Mouse (Mus musculus): ENCODE measurements around the gene Igf1r.
A peak's percentile ranks its signal among the peaks of the same experiment; 100 is the strongest.

The Igf1r gene

DNA sequence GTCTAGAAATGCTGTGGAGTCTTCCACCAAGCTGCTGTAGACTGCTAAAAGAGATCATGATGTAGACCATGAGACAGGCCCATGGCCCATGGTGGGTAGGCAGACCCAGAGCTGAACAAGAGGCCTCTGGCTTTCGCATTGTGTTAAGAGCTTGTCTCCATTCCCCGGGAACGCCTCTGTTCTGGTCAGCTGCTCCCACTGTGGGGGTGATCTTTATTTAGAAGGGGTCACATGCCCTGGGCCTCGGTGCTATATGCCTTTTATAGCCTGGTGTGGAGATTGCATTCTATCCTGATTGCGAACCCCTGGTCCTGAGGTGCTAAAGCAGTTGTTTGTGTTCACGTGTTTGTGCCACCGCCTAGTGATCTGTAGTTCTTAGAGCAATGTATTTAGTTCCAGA lies 57.5 kb downstream of the Igf1r start:
- DNase-seq = no peak

DNA sequence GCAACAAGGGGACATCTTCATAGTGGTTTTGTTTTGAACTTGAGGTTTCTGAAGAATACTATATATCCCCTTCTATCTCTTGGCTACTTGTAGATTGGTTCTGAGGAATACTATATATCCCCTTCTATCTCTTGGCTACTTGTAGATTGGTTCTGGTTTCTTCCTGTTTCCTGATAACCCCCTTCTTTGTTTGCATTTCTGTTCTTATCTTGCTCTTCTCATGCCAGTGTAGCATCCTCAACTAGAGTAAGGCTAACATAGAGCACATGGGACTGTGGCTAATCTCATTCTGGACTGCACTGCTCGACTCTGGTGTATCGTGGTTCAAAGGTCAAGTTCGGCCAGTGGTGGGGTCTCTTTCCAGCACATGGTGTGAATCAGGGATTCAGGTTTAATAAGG lies 58.2 kb downstream of the Igf1r start:
- no peak for DNase-seq

DNA sequence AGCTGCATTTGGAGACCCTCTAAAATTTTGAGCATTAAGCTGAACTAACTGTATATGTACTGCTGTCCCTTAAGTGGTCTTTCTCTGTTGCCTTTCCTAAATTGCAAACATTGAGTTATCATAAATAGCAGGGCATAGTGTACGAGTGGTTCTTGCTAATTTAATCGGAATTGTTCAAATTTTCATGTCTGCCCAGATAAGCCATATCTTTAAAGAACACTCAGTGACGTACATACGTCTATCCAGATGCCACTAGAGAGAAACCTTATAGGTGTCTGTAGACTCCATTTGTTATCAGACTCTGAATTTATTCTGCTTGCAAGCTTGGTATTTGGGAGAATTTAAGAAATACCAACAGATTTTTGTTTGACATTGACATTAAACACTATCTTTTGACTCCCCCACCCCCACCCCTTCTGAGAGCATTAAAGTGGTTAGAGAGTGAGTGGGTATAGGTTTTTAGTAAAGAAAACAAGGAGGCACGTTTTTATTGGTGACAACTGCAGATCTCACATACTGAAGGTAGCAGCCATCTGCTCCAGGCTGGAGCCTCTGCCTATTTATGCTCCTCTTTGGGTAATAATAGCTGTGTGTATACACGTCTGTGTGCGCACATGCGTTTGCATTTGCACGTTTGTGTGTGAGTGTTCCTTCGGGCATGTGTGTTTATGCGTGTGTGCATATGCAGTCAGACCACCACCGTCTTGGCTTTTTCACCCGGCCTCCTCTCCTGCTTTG lies 58.9 kb downstream of the Igf1r start:
- DNase-seq = no peak

DNA sequence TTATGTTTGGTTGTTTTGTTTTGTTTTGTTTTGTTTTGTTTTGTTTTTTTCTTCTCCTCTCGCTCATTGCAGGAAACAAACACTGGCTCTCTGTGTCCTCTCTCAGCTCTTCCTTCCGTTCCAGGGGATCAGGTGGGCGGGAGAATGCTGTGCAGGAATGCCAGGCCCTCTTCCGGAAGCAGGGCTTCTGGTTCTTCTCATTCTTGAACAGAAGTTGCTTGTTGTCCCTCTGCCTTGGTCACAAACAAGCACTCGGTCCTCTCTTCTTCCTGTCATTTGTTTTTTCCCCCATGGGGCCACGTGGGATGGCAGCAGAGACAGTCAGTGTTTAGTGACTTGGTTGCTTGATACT lies 59.5 kb downstream of the Igf1r start:
- DNase-seq = no peak

DNA sequence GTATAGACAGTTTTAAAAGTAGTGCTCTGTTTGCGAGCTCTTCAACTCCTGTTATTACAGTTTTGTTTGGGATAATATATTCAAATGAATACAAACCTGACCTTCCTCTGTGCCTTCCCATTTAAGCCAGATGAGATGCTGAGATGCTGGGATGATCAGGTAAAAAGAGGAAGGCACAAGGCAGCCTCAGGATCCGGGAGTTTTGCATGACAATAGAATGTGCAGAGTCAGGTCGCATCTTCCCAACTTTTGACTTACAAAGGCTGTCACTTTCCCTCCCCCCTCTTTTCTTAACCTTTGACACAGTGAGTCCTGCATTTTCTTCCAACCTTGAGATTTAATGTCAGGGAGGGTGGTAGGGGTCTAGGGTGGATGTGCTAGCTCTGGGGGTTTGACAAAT lies 61.9 kb downstream of the Igf1r start:
- DNase-seq = no peak

DNA sequence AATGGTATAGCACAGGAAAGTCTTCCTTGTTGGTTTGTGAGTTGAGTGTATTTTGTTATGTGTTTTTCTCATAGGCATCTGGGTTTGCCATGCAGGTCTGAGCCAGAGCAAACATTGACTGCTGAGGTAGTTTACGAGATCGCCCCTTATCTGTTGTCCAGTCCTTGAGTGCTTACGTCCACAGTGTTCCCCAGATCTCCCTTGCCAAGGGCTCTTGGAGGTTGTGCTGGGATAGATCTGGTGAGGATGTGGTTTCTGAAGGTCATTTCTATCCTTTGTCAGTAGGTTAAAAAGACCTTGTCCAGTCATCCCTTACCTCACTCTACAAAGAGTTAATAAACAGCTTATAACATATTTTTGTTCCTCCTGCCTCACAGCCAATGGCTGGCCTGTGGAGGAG lies 62.8 kb downstream of the Igf1r start:
- DNase-seq = no peak

DNA sequence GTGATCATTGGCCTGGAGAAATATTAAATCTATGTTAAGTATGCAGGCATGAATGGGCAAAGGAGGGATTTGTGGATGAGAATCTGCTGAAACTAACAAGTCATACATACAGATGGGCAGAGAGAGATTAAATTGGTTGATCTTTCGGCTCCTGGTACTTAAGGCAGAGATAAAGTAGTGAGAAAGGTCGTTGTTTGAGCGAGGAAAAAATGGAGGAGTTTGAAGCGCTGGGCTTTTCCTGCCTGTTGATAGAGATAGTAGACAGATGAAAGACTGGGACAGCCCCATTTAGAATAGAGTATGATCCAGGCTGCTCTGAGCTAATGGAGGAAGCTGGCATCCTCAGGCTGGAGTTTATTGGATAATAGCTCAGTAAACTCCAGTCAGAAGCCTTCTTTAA lies 65.4 kb downstream of the Igf1r start:
- DNase-seq = no peak

DNA sequence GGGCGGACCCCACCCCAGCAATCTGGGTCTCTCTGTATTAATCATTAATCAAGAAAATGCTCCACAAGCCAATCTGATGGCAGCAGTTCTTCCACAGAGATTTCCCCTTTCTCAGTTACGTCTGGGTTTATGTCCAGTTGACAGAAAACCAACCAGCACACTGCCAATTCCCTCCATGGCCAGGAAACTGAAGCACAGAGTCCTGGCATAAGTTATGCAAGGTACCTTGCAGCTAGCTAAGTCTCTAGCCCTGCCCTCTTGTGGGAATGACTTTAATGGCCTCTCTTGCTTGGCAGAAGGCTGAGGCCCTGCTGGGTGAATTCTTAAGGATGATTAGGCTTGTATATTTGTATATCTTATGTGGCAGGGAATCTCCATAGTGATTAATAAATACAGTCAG lies 67.9 kb downstream of the Igf1r start:
- DNase-seq = no peak

DNA sequence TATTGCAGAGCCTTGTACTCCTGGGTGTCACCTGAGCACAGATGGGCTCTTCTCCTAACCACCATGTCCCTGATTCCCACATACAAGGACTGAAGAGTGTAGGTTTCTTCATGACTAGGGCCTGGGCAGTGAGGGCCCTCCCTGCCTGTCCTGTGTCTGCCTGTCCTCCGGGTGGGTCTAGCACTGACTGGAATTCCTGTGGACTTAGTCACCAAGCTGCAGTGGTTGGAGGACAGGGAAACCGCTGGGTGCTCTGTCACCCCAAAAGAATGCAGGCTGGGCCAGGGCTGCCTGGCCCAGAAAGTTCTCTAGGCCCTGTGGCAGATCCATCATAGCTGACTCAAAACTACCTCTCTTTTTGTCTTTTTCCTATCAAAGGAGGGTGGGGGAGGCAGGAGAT lies 69.1 kb downstream of the Igf1r start:
- DNase-seq = peak; percentile 77

DNA sequence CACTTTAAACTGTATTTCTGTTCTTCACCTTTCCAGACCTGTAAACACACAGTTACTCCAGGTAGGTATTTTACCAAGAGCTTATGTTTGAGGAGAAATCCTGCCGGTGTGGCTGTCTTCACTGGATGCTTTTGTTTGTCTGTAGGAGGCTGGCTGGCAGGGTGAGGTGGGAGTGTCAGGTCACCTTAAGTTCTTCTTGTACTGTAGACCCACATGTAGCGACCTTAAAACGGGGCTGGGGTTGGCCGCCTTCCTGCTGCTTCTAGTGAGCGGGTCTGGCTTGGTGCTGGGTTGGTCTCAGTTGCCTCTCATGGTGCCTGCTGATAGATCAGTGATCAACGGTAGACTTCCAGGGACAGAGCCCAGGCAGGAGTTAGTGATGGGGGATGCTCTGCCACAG lies 69.6 kb downstream of the Igf1r start:
- DNase-seq = no peak

DNA sequence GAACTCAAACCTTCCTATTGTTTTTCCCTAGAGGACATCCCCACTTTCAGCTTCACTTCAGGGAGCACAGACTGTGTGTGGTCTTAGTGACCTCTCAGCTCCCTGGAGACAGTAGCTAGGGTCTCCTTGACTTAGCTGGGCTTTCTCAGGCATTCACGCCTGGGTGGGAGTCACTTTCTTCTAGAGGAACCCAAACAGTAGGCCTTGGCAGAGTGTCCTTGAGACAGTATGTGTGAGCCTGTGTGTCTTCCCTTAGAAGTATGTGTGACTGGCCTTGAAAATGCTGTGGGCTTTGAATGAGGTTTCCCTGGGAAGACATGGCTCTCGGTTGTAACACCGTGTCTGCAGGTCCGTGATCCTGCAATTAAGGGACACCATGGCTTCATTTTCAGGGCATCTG lies 71.3 kb downstream of the Igf1r start:
- no peak for DNase-seq

DNA sequence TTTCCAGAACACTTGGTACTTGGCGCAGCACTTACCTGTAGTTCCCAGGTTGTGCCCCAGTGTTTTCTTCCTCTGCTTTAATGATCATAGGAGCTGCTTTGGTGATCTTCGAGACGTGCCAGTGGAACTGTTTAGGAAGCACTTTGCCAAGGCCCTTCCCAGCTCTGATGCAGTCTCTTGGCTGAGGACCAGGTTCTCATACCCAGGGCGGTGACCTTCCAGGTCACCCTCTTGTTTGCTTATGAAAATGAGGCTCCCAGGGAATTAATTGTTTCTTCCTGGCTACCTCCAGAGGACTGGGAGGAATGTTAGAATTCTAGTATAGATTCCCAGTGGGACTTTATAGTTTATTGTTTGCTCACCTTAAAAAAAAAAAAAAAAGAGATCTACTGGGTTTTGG lies 72.0 kb downstream of the Igf1r start:
- DNase-seq = no peak

DNA sequence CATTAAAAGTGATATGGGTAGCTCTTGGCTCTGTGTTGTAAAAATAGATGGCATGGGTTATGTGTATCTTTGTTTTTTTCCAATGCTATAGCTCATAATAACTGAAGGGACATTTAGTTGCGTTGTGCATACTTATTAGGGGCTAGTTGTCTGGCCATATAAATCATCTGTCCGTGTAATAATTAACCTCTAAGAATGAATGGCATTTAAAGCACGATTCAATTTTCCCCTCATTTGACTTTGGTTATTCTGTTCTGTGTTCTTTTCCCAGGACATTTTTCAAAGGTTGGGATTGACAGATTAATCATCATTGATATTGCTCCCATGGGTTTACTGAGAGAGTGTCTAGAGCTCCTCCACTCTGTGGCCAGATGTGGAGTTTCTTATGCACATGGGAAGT lies 72.8 kb downstream of the Igf1r start:
- no peak for DNase-seq

DNA sequence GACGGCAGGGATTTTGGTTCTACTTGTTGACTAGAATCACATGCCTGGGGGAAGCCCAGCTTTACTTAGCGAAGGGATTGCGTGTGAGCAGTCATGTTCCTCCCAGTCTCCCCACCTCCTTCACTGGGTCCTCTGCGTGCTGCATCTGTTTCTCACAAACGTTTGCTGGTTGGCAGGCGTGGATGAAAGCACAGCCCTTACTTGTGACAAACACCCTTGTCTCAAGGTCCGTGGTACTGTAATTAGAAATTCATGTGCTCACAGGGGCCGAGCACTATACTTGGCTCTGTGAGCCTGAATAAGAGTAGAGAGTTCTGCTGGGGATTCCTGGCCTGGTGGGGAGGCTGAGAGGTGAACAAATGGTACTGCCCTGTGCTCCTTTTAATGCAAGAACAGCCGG lies 73.4 kb downstream of the Igf1r start:
- DNase-seq = no peak

DNA sequence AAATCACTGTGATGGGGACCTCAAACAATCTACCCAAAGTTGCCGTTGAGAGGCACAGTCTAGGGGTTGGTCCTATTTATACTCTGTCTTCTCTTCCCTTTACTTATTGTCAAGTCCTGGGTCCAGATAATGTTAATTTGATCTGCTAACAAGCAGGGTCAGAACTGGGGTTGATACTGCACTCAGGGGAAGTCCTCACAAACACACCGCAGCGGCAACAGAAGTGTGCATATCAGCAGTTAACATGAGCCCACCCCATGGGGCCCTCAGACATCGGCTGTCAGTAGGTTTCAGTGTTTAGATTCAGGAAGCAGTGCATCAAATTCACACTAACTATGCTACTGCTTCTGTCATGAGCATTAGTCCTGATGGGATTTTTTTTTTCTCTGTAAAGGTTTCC lies 75.5 kb downstream of the Igf1r start:
- DNase-seq = no peak

DNA sequence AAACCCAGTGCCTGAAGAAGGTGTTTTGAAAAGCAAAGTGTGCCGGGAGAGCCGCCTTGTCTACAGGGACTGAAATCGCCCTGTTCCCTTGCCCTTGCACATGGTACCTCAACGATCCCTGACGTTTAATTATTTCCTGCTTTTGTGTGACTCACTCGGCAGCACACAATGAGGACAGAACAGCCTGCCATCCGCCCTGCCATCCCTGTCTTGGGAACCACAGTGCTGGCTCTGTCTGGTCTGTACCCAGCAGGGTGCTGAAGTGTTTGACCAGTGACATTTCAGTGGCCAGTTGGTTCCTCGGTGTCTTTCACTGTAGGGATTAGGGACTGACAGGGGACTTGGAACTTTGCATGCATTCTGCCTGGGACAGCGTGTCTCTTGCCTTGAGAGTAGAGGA lies 78.2 kb downstream of the Igf1r start:
- no peak for DNase-seq

DNA sequence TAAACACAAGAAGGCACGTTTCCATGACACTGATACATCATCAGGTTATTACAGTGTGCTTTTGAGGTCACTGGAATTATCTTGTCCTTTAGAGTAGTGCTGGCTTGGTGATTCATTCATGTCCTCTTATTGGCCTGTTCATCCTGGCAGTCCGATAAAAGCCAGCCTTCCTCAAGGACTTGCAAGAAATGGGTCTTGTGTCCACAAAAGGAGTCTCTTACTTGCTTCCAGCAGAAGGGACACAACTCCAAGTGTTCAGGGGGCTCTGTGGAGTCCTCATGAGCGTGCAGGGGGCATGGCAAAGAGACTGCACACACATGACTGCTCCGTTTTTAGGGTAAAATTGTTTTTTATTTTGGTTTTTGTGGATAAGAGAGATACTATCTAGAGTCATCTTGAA lies 83.9 kb downstream of the Igf1r start:
- DNase-seq = no peak

DNA sequence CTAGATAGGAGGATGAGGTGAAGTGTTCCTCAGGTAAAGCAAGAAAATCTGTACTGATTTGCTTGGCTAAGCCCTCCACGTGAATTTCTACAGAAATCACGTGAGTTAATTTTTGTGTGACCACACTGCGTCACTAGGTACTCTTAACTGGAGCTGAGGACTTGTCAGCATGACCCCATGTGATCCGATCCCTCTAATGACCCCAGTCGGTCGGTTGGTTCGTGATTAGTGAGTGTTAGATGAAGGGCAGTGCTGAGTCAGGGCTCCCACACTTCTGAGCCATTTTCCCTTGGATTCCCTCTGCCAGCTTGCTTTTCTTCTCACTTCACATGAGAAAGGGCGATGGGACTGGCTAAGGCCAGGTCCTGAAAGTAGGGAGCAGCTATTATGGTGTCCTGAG lies 86.2 kb downstream of the Igf1r start:
- DNase-seq = no peak

DNA sequence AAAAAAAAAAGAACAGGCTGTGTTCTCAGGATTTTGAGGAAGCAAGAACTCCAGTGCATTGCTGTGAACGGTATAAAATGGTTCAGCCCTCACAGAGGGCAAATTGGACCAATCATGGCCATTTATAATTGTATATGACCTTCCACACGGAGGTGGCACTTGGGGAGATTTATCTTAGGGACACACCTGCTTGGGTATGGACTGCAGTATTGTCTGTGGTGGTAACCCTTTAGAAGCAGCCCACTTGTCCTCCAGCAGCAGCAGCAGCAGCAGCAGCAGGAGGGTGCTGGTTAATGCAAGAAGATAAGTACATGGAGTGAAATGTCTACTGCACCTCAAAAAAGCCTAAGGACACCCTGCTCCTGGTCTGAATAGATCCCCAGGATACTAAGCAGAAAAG lies 86.9 kb downstream of the Igf1r start:
- DNase-seq = no peak

DNA sequence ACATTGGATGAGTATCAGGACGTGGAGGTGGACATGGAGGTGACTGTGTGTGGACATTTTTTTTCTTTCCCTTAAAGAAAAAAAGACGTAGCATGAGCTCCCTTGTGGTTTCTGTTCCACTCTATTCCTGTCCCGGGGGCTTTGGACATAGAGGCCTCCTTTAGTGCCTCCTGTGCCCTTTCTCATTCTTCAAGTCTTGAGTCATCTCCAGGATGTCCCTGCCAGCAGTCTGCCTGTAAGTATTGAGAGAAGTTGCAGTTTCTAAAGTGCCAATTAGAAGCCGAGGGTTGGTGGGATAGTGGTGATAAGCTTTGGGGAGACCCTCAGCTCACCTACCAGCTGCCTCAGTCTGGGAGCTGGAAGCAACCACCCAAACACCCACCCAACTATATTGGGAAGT lies 92.0 kb downstream of the Igf1r start:
- DNase-seq = no peak

DNA sequence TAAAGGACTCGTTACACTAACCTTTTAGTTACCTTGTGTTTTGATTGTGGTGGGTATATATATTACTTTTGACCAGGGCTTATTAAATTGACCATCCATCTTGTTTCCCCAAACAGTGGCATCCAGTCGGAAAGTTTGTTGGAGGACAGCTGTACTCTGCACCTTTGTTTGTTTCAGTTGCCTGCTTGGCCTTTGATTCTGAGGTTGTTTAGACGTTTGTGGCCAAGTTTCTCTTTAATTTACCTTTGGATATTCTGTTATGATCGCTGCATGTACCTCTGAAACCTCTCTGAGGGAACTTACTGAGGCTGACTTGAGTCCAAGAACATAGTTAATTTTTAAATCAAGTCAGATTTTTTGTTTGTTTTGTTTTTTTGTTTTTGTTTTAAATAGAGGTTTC lies 94.5 kb downstream of the Igf1r start:
- no peak for DNase-seq

DNA sequence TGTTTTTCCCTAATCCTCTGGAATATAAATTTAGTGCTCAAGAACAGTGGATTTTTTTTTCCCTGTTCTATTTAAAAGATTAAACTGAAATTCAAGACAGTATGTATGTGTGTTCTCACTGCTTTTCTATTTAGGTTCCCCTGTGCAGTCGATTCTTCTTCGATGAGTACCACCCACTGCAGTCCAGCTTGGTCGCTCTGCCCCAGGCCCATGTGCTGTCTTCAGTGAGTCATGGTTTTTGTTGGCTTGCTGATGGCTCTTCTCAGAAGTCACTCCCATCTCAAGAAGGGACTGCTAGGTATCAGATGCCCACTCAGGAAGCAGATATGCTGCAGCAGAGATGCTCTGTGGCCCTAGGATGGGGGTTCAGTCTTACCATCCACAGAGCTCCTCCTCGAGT lies 95.9 kb downstream of the Igf1r start:
- DNase-seq = no peak

DNA sequence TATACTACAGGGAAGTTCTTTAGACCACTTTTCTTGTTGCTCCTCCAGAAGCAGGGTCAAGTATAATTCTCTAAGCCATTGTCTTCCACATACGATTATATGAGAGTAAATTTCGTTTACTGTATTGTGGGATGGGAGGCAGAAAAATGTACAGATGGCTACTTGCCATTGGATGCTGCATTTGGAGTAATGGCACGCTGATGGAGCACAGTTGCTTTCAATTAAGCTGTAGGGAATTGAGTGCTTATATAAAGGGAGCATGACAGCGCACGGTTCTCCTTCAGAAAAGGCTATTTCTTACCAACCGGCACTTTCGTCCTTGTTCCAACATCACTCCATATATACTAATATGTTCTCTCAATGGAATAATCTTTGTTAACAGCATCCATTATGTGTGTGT lies 96.4 kb downstream of the Igf1r start:
- DNase-seq = no peak

DNA sequence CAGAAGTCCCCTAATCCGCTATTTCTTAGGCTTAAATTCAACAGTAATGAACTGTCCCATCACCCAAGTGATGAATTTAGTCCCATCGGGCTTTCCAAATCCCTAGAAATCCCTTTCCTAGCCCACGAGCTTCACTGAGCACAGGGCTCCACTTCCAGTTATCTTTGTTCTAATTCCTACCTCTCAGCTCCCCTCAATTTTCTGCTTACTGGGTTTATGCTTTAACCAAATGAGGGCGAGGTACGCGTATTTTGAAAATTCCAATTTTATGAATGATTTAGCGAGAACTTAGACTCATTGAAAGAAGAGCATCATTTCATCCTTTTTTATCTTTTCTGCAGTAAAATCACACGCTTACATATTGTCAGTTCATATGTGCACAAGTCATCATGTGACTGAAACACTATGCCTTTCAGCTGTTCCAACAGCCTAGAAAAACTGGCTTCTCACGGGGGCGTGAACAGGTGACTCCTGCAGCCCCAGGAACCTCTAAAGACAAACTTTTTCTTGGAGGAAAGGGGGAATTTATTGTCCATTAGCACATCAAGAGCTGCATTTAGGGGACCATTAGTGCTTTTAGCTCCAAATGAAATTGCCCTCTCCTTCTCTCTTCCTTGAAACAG lies 100.5 kb downstream of the Igf1r start:
- DNase-seq = no peak

DNA sequence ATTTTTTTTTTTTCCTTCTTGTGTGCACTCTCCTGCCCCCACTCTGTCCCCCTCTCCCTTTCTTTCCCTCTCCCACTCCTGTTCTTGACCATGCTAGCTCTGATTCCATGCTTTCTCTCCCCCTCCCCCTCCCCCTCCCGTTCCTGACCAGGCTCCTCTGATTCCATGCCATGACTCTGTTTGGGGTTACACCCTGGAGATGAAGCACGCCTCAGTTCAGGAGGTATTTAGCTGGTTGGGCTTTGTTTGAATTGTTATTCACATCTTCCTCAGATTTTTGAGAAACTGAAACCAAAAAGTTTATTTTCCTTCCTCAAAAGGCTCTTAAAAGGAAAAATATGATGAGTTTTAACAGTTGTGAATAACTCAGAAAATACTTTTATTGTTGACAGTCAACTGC lies 101.9 kb downstream of the Igf1r start:
- no peak for DNase-seq

Data from lung, postnatal 10 days (tissue).